Mouse (Mus musculus) heart, adult 11 months (tissue): Measurements from ENCODE around the gene Prcd.
A peak's percentile ranks its signal among the peaks of the same experiment; 100 is the strongest.
"Not testable (repeated sequence)": the region's sequence is repeated elsewhere in the genome, so short reads cannot be mapped to it uniquely, and the experiment has no call there.

Experiments used
- DNase-seq: peaks from one replicate; pipeline ENCODE4 v3.0.0; 2022

Prcd gene

DNA sequence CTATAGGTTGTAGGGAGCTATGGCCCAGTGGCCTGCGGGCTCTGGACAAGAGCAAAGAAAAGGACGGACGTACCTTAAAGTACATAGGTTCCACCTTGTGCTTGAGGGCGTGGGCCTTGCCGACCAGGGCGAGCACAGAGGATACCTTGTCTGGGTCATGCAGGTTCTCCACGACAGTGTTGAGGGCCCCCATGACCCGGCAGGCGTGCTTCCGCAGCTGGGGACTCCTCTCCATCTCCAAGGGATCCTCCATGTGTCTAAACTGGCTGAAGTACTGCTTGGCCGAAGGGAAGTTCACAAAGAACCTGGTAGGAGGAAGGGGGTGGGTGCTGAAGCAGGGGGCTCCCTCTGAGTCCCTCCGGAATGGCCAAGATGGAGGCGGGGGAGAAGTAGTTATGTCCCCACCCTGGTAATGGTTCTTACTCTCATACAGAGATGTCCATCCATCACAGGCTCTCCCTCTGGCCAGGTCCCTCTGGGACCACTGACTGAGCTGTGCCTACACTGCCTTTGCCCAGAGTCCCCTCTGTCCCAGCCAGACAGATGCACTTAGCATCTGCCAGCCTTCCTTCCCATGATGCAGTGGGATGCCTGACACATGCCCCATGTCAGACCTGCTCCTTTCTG lies 3.5 kb upstream of the Prcd start:
- peak; percentile 92 for DNase-seq

GRCm38 (mm10) chr11:116650811-116651210 lies 2.5 kb upstream of the Prcd start:
- peak; percentile 88 for DNase-seq

DNA sequence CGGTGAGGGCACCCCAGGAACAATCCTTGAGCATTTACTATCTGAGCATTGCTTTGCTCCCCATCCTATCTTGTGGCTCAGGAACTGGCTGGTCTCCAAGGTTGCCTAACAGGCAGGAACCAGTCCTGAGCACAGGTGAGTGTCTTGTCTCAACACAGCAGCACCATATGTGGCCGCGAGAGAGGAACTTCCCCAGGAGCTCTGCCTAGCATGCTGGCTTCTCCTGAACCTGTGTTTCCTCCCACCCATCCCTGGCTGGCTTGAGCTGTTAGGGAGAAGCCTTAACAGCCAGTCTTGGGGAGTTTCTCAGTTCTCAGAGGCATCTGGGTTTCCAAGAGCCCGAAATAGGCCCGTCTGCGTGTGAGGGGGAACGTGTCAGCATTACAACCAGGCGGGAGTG lies 2.0 kb upstream of the Prcd start:
- DNase-seq, result peak; percentile 92

GRCm38 (mm10) chr11:116652330-116653098 lies 820 bp upstream of the Prcd start:
- DNase-seq, result peak; percentile 93

DNA sequence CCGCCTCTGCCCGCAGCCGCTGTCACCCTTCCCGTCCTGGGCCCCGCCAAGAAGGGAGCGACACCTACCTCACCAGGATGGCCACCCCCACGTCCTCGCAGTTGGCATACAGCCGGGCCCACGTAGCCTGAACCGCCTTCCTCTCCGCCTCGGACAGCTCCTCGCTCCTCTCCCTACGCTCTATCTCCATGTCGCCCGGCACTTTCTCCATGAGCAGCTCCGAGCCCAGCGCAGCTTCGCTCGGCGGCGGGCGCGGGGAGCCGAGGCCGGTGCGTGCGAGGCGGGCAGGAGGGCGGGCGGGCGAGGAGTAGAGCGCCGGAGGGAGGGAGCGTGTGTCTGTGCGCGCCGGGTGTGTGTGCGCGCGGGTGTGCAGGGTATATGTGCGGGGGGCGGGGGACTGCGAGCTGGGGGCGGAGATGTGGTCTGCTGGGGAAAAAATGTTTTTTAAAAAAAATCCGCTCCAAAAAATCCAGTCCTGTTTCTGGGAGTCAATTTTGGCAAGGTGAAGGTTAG lies 431 bp downstream of the Prcd start:
- peak; percentile 96 for DNase-seq

GRCm38 (mm10) chr11:116654255-116654821 lies 1.0 kb downstream of the Prcd start, which contains the start of gene Cygb:
Cygb (minus strand) TSS chr11:116654313.
- peak; percentile 98 for DNase-seq

DNA sequence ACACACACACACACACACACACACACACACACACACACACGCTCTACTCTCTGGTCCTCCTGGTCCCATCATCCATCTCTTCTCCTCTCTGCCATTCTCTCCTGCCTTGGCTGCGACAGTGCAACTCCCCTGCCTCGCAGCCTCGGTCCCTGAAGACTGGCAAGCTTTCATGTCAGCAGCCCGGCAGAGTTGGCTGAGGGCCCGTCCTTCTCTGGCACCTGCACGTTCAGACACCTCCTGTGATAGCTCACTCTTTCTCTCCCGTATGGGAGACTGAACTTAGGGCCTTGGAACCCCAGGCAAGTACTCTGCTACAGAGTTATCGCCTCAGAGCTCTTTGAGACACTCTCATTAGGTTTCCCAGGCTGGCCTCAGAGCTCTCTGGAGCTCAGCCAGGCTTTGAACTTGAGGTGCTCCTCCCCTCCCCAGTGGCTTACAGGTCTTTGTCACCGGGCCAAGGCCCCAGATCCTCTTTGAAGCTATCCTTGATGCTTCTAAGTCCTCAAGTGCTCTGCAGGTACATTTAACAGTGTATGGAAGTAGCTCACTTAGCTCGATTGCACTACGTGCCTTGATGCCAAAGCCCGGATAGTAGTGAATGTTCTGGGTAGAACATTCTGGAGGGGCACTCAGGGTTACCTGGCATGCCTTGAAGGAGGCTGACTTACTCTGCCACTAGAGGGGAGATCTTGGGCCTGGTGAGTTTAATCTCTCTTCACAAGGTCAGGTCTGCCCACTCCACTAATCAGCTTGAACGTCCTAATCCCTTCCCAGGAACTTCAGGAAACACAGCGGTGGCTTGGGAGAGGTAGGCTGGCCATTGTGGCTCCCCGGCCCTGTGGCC lies 3.2 kb downstream of the Prcd start:
- DNase-seq, result peak; percentile 89

- peak; percentile 100 for DNase-seq
Measured at GRCm38 (mm10) chr11:116657311-116658223, 4.2 kb downstream of the Prcd start.

DNA sequence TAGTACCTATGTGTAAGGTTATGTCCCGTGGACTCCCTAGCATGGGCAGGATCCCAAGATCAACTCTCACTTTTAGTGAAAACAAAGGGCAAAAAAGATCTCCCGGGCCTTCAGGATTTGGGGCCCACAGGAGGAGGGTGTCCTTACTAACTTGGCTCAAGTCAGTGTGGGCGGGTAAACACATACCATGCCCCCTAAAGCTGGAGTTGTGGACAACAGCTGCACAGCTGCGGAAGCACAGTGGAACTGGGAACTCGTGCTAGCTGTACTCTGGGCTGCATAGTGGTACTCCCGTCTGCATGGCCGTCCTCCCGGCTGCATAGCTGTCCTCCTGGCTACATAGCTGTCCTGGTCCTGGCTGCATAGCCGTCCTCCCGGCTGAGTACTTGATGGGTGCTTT lies 4.9 kb downstream of the Prcd start:
- no peak for DNase-seq

GRCm38 (mm10) chr11:116659027-116659621 lies 5.8 kb downstream of the Prcd start:
- peak; percentile 92 for DNase-seq

DNA sequence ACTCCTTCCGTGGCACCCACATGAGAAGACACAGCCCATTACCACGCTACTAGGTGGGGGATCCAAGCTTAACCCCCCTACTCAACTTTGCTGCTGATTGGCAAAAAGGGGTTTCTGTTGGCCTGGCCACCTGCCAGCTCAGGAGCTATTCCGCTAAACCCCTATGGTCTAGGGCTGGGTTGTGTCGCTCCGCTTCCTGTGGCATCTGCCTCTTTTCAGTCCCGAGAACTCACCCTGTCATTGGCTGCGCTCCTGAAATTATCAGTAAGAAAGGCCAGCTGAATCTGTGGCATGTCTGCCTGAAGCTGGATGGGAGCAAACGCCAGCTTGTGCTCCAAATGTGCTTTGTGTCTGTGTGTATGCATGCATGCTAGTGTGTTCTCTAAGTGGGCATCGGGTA lies 6.8 kb downstream of the Prcd start:
- peak; percentile 87 for DNase-seq

DNA sequence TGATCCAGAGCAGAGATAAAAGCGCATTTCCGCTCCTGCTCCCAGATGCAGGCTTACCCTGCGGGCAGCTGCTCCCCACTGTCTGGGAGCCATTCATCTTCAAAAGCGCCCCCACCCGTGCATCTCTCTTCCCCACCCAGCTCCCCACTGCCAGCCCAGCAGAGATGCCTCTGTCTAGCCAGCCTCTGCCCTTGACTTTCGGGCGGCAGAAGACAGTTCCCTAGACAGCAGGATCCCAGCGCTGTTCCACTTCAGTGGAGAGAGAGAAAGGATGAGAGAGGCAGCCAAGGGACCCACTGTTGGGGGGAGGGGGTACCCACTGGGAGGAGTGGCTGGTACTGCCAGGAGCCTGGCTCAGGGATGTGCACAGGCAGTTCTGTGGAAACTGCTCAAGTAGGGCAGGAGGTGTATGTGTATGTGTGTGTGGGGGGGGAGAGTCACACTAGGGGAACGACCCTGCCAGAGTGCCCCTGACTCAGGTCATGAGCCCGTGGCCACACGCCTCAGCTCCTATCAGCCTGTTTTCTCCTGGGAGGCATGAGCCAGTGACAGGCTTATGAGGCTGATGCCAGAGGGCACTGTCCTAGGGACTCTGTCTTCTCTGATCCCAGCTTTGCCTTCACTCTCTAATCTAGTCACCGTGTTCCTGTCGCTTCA lies 8.1 kb downstream of the Prcd start:
- peak; percentile 91 for DNase-seq

GRCm38 (mm10) chr11:116661948-116662377 lies 8.6 kb downstream of the Prcd start:
- no peak for DNase-seq

DNA sequence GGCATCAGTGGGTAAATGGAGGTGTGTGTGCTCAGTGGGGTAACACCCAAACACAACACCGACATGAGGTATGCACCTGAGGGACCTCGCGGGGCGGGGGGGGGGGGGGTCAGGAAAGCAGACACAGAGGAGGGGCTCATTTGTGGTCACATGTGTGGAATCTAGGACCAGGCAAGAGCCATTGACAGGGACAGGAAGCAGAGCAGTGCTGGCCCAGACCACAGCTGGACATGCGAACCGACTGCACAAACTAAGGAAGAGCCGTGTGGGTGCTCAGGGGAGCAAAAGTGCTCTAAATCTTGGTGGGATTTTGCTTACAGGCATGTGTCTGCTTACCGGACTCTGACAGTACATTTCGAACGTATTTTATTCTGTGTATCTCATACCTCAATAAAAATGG lies 12.0 kb downstream of the Prcd start:
- DNase-seq, result peak; percentile 90

DNA sequence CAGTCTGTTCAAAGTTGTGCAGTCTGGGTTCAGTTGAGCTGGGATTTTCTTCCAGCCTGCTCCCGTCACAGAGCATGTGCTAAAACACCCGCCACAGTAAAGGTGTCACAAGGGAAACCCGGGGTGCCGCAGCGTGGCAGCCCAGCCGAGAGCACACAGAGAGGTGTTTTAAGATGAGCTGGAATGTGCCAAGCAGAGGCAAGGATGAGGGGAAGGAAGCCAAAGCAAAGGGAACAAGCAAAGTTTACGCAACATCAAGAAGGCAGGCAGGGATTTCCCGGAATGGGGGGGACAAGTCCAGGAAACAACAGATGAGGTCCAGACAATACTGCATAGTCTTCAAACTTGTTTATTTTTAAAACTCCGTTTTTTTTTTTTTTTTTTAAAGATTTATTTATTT lies 13.2 kb downstream of the Prcd start:
- DNase-seq, result peak; percentile 97

GRCm38 (mm10) chr11:116667012-116667411 lies 13.7 kb downstream of the Prcd start:
- not testable (repeated sequence) for DNase-seq

- DNase-seq, result peak; percentile 94
Measured at GRCm38 (mm10) chr11:116667930-116668329, 14.6 kb downstream of the Prcd start.

GRCm38 (mm10) chr11:116668381-116668825 lies 15.1 kb downstream of the Prcd start:
- peak; percentile 93 for DNase-seq

DNA sequence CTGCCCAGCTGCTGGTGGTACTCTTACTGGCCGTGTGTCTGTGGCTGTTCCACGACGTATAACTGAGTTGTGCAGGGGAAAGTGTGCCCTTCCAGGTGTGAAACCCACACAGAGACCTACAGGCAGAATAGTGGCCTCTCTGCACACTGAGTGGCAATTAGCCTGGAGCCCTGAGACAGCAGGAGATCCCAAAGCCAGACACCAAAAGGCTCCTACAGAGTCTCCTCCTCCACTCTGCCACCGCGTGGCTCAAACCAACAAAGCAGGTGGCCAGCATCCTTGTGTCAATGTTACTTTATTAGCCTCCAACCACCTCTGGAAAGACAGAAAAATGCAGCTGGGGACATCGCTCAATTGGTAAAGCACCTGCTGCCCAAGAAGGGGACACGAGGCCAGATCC lies 15.5 kb downstream of the Prcd start:
- peak; percentile 89 for DNase-seq

- DNase-seq, result peak; percentile 90
Measured at GRCm38 (mm10) chr11:116669316-116669715, 16.0 kb downstream of the Prcd start.
